Mouse (Mus musculus): ENCODE results near the gene Nelfb.

DNA sequence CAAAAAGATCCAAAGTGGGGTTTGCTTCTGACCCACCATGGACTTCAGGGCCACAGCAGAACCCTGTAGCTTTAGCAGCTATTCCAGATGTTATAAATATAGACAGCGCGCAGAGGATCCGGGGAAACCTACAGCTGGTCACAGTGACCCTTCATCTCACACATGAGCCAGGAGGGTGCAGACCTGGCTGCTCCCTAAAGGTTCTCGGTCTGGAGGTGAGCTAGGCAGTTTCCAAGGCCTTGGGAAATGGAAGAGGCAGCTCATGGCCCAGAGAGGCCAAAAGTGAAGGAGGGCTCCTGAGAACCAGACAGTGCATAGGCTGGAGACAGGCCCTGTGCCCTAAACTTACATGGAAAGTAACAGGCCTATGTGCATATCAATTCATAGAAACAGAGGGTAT lies 37.5 kb downstream of the Nelfb start:
- TF ChIP-seq CTCF (IDR thresholded peaks at IDR 0.05; ENCODE audit: low read depth, low read length), result no peak
- no peak for TF ChIP-seq POLR2A (IDR thresholded peaks at IDR 0.05; ENCODE audit: borderline replicate concordance, low read depth, low read length)

All from bone marrow macrophage, adult 2 months (primary cell).